Mouse (Mus musculus): ENCODE measurements around the gene Bcar3. TPM values are rescaled to one million over a fixed set of nuclear protein-coding genes. Genes with fewer than 3 reads are reported as not detected.

The Bcar3 gene
- polyA plus RNA-seq, 1 experiment from 2014 or later, result 14.9 TPM

DNA sequence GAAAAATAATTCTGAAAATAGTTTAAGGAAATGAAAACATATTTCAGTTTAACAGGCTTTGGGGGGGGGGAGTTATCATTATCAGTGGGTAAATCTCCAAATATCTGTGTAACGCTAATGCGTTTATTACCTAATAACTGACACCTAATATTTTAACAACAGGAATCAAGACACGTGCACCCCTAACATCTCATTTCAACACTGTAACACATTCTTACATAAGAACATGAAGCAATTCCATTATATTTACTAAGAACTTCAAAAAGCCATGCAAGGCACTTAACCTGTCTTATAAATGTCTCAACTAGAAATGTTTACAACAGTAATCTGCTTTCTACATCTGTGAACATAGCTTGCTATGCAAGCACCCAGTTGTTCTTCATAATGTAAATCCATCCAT is 257.2 kb downstream of the Bcar3 start:
- Histone ChIP-seq H3K27ac (ENCODE audit: low read depth, low read length) (no peak overlapping the region), H3K9me3 (ENCODE audit: control insufficient read depth, low read length) (no peaks in the 10 kb centered on the region), H3K27me3 (ENCODE audit: control insufficient read depth, insufficient read depth, low read length) (no peaks in the 10 kb centered on the region), H3K36me3 (ENCODE audit: control insufficient read depth, insufficient read depth, low read length) (peaks cover 2% of the 10 kb centered on the region; the same call in 1 of the 2 replicates), H3K4me2 (ENCODE audit: low read depth) (no peak overlapping the region), H3K9ac (ENCODE audit: low read length) (no peak overlapping the region), H3K4me3 (ENCODE audit: low read depth, low read length) (no peak overlapping the region), H3K4me1 (ENCODE audit: control insufficient read depth, insufficient read depth, low read length) (no peaks in the 10 kb centered on the region)
- ATAC-seq (ENCODE audit: insufficient read depth, low FRiP score, low TSS enrichment) (no peak), DNase-seq (ENCODE audit: low spot score) (no peak)
- WGBS, result 95% methylated on average over 3 of the region's 3 CpGs

- Histone ChIP-seq H3K4me2 (ENCODE audit: low read depth) (no peak overlapping the region), H3K4me1 (ENCODE audit: control insufficient read depth, insufficient read depth, low read length) (no peaks in the 10 kb centered on the region), H3K4me3 (ENCODE audit: low read depth, low read length) (no peak overlapping the region), H3K27ac (ENCODE audit: low read depth, low read length) (no peak overlapping the region), H3K27me3 (ENCODE audit: control insufficient read depth, insufficient read depth, low read length) (no peaks in the 10 kb centered on the region), H3K36me3 (ENCODE audit: control insufficient read depth, insufficient read depth, low read length) (no peaks in the 10 kb centered on the region), H3K9ac (ENCODE audit: low read length) (no peak overlapping the region), H3K9me3 (ENCODE audit: control insufficient read depth, low read length) (no peaks in the 10 kb centered on the region)
- no peak for DNase-seq (ENCODE audit: low spot score)
- ATAC-seq (ENCODE audit: insufficient read depth, low FRiP score, low TSS enrichment), result no peak
- WGBS, result 77% methylated on average over 2 of the region's 2 CpGs
Measured at GRCm38 (mm10) chr3:122557766-122558165, 263.8 kb downstream of the Bcar3 start.

DNA sequence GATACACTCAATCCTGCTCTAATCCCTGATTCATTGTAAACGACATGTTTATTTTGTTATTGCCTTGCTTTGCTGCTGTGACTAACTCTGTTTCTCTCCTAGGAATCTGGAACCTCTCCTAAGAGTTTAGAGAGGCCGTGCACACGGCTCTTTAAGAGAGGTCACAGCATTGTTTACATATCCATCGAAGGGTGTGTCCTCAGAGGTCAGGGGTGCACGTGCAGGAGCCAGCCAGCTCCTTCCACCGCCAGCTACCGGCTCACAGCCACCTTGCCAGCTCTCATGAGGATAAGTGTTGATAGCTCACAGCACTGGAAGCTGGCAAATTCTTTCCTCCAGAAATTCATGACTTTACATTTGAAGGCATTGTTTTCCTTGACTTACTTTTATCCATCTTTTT is 271.3 kb downstream of the Bcar3 start:
- Histone ChIP-seq H3K4me1 (ENCODE audit: control insufficient read depth, insufficient read depth, low read length) (no peaks in the 10 kb centered on the region), H3K36me3 (ENCODE audit: control insufficient read depth, insufficient read depth, low read length) (no peaks in the 10 kb centered on the region), H3K9me3 (ENCODE audit: control insufficient read depth, low read length) (no peaks in the 10 kb centered on the region), H3K4me3 (ENCODE audit: low read depth, low read length) (no peak overlapping the region), H3K27me3 (ENCODE audit: control insufficient read depth, insufficient read depth, low read length) (no peaks in the 10 kb centered on the region), H3K27ac (ENCODE audit: low read depth, low read length) (no peak overlapping the region), H3K4me2 (ENCODE audit: low read depth) (no peak overlapping the region), H3K9ac (ENCODE audit: low read length) (no peak overlapping the region)
- WGBS, result 32% methylated on average over 7 of the region's 7 CpGs
- no peak for ATAC-seq (ENCODE audit: insufficient read depth, low FRiP score, low TSS enrichment)
- no peak for DNase-seq (ENCODE audit: low spot score)

DNA sequence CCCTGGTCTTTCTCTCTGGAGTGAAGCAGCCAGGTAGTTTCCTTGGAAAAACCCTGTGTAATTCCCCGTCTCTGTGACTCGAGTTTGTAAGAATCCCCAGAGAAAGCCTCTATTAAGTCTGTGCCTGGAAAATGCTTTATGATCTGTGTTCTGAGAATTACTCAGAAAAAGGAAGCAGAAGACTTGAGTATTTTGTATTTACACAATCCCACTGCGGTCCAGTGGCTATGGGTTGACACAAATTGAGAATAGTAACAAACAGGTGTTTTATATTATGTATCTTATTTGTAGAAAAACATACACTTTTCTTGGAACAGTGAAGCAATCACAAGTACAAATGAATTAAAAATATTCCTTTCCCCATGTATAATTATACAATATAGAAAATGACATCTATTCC is 272.2 kb downstream of the Bcar3 start:
- no peaks in the 10 kb centered on the region for H3K36me3 ChIP-seq (ENCODE audit: control insufficient read depth, insufficient read depth, low read length)
- no peaks in the 10 kb centered on the region for H3K9me3 ChIP-seq (ENCODE audit: control insufficient read depth, low read length)
- H3K9ac ChIP-seq (ENCODE audit: low read length), result no peak overlapping the region
- H3K4me2 ChIP-seq (ENCODE audit: low read depth), result no peak overlapping the region
- no peak overlapping the region for H3K27ac ChIP-seq (ENCODE audit: low read depth, low read length)
- H3K4me1 ChIP-seq (ENCODE audit: control insufficient read depth, insufficient read depth, low read length), result no peaks in the 10 kb centered on the region
- H3K27me3 ChIP-seq (ENCODE audit: control insufficient read depth, insufficient read depth, low read length), result no peaks in the 10 kb centered on the region
- no peak overlapping the region for H3K4me3 ChIP-seq (ENCODE audit: low read depth, low read length)
- DNase-seq (ENCODE audit: low spot score), result no peak
- WGBS, result 85% methylated on average over 3 of the region's 3 CpGs
- ATAC-seq (ENCODE audit: insufficient read depth, low FRiP score, low TSS enrichment), result no peak

DNA sequence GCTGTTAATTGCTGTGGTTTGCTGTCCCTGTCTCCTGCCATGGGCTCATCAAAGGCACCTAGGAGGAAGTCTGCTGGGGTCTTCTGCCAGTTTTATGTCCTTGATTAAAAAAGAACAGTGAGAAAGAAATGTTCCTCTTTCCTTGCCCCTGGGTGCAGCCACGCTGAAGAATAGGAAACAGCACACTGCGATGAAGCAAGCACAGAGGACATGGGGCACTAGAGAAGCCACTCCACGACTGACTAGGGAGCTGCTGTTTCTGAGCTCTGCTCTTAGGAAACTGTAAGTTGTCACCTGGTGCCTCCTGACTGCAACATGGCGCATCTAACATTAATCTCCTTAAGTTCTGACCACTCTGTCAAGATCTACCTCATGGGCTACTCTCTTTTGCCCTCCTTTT is 272.6 kb downstream of the Bcar3 start:
- WGBS, result 83% methylated on average over 4 of the region's 4 CpGs
- H3K9ac ChIP-seq (ENCODE audit: low read length), result no peak overlapping the region
- no peak overlapping the region for H3K4me3 ChIP-seq (ENCODE audit: low read depth, low read length)
- no peaks in the 10 kb centered on the region for H3K27me3 ChIP-seq (ENCODE audit: control insufficient read depth, insufficient read depth, low read length)
- no peaks in the 10 kb centered on the region for H3K4me1 ChIP-seq (ENCODE audit: control insufficient read depth, insufficient read depth, low read length)
- ATAC-seq (ENCODE audit: insufficient read depth, low FRiP score, low TSS enrichment) (no peak), DNase-seq (ENCODE audit: low spot score) (no peak)
- no peaks in the 10 kb centered on the region for H3K9me3 ChIP-seq (ENCODE audit: control insufficient read depth, low read length)
- no peak overlapping the region for H3K4me2 ChIP-seq (ENCODE audit: low read depth)
- no peaks in the 10 kb centered on the region for H3K36me3 ChIP-seq (ENCODE audit: control insufficient read depth, insufficient read depth, low read length)
- no peak overlapping the region for H3K27ac ChIP-seq (ENCODE audit: low read depth, low read length)

- no peak overlapping the region for H3K27ac ChIP-seq (ENCODE audit: low read depth, low read length)
- no peaks in the 10 kb centered on the region for H3K4me1 ChIP-seq (ENCODE audit: control insufficient read depth, insufficient read depth, low read length)
- no peaks in the 10 kb centered on the region for H3K9me3 ChIP-seq (ENCODE audit: control insufficient read depth, low read length)
- no peak overlapping the region for H3K4me2 ChIP-seq (ENCODE audit: low read depth)
- H3K36me3 ChIP-seq (ENCODE audit: control insufficient read depth, insufficient read depth, low read length), result no peaks in the 10 kb centered on the region
- no peak overlapping the region for H3K4me3 ChIP-seq (ENCODE audit: low read depth, low read length)
- no peak overlapping the region for H3K9ac ChIP-seq (ENCODE audit: low read length)
- H3K27me3 ChIP-seq (ENCODE audit: control insufficient read depth, insufficient read depth, low read length), result no peaks in the 10 kb centered on the region
- ATAC-seq (ENCODE audit: insufficient read depth, low FRiP score, low TSS enrichment) (no peak), DNase-seq (ENCODE audit: low spot score) (no peak)
- WGBS, result 92% methylated on average over 5 of the region's 5 CpGs
Measured at GRCm38 (mm10) chr3:122573426-122574286, 279.7 kb downstream of the Bcar3 start.

- DNase-seq (ENCODE audit: low spot score) (no peak), ATAC-seq (ENCODE audit: insufficient read depth, low FRiP score, low TSS enrichment) (no peak)
- Histone ChIP-seq H3K4me3 (ENCODE audit: low read depth, low read length) (no peak overlapping the region), H3K9me3 (ENCODE audit: control insufficient read depth, low read length) (no peaks in the 10 kb centered on the region), H3K27me3 (ENCODE audit: control insufficient read depth, insufficient read depth, low read length) (no peaks in the 10 kb centered on the region), H3K36me3 (ENCODE audit: control insufficient read depth, insufficient read depth, low read length) (no peaks in the 10 kb centered on the region), H3K4me2 (ENCODE audit: low read depth) (no peak overlapping the region), H3K9ac (ENCODE audit: low read length) (no peak overlapping the region), H3K27ac (ENCODE audit: low read depth, low read length) (no peak overlapping the region), H3K4me1 (ENCODE audit: control insufficient read depth, insufficient read depth, low read length) (no peaks in the 10 kb centered on the region)
- 100% methylated on average over 1 of the region's 1 CpGs for WGBS
Measured at GRCm38 (mm10) chr3:122574921-122575320, 281.0 kb downstream of the Bcar3 start.

DNA sequence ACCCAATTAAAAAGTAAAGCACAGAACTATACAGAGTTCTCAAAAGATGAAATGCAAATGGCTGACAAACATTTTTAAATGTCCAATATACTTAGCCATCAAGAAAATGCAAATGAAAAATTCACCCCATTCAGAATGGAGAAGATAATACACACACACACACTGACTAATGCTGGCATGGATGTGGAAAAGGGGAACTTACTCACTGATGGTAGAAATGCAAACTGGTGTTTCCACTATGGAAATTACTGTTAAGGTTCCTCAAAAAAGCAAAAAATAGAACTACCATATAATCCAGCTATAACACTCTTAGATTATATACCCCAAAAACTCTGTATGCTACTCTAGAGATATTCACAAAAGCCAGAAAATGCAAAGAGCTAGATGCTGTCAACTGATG is 283.4 kb downstream of the Bcar3 start:
- H3K36me3 ChIP-seq (ENCODE audit: control insufficient read depth, insufficient read depth, low read length), result no peaks in the 10 kb centered on the region
- DNase-seq (ENCODE audit: low spot score) (no peak), ATAC-seq (ENCODE audit: insufficient read depth, low FRiP score, low TSS enrichment) (no peak)
- no peaks in the 10 kb centered on the region for H3K4me1 ChIP-seq (ENCODE audit: control insufficient read depth, insufficient read depth, low read length)
- no peak overlapping the region for H3K27ac ChIP-seq (ENCODE audit: low read depth, low read length)
- no peak overlapping the region for H3K9ac ChIP-seq (ENCODE audit: low read length)
- no peaks in the 10 kb centered on the region for H3K27me3 ChIP-seq (ENCODE audit: control insufficient read depth, insufficient read depth, low read length)
- no peak overlapping the region for H3K4me3 ChIP-seq (ENCODE audit: low read depth, low read length)
- H3K4me2 ChIP-seq (ENCODE audit: low read depth), result no peak overlapping the region
- no peaks in the 10 kb centered on the region for H3K9me3 ChIP-seq (ENCODE audit: control insufficient read depth, low read length)

All from neural tube, embryonic 11.5 days (tissue).